32 mouse cellular contexts compared by ENCODE assay signal in genomic region chr2:112517218-112517617, GRCm38 (mm10). TPM values are rescaled to one million over a fixed set of nuclear protein-coding genes. Genes with fewer than 3 reads are reported as not detected.
"Had no signal": no experiment of that assay in that cellular context is flagged by ENCODE, and none has a peak within 500 bp of the region (broad histone marks: within the 10 kb centered on the region; RNA-seq: fewer than 3 reads in every experiment).

No protein-coding gene starts in this region.

- H3K4me3 ChIP-seq: heart, adult 2 months; heart, embryonic 13.5 days; heart, embryonic 15.5 days; hindbrain, embryonic 10.5 days; hindbrain, embryonic 12.5 days; intestine, embryonic 15.5 days; layer of hippocampus, adult 2 months; limb, embryonic 13.5 days; limb, embryonic 15.5 days; liver, embryonic 13.5 days; liver, embryonic 15.5 days had no signal

- H3K27me3 ChIP-seq: heart, embryonic 13.5 days; heart, embryonic 15.5 days; hindbrain, embryonic 12.5 days; intestine, embryonic 15.5 days; limb, embryonic 13.5 days; limb, embryonic 15.5 days; liver, embryonic 13.5 days; liver, embryonic 15.5 days had no signal

- H3K4me1 ChIP-seq: heart, embryonic 13.5 days; heart, embryonic 15.5 days; hindbrain, embryonic 10.5 days; hindbrain, embryonic 12.5 days; intestine, embryonic 15.5 days; limb, embryonic 13.5 days; limb, embryonic 15.5 days; liver, embryonic 15.5 days had no signal

- H3K9me3 ChIP-seq: heart, embryonic 13.5 days; heart, embryonic 15.5 days; hindbrain, embryonic 10.5 days; intestine, embryonic 15.5 days; limb, embryonic 13.5 days; limb, embryonic 15.5 days; liver, embryonic 13.5 days; liver, embryonic 15.5 days had no signal

- H3K27ac ChIP-seq: heart, adult 2 months; heart, embryonic 13.5 days; heart, embryonic 15.5 days; hindbrain, embryonic 10.5 days; hindbrain, embryonic 12.5 days; hindbrain, embryonic 14.5 days; intestine, embryonic 15.5 days; layer of hippocampus, adult 2 months; limb, embryonic 13.5 days; limb, embryonic 15.5 days; liver, embryonic 13.5 days; liver, embryonic 15.5 days had no signal

- H3K36me3 ChIP-seq: heart, embryonic 15.5 days; hindbrain, embryonic 10.5 days; intestine, embryonic 15.5 days; limb, embryonic 15.5 days had no signal

- ATAC-seq: hindbrain, embryonic 16.5 days; intestine, embryonic 15.5 days; intestine, postnatal 0 days; liver, postnatal 0 days had no signal

- DNase-seq: gastrocnemius, postnatal 14 days; heart, adult 2 months; heart, postnatal 14 days; heart, postnatal 4 days; kidney, adult 18-20 months; kidney, adult 8-10 months; kidney, postnatal 10 days; kidney, postnatal 25 days; kidney, postnatal 4 days; layer of hippocampus, postnatal 36 days; left cerebral cortex, postnatal 4 days; liver, embryonic 13.5 days; liver, postnatal 0 days had no signal

- H3K9ac ChIP-seq: heart, embryonic 13.5 days; heart, embryonic 15.5 days; hindbrain, embryonic 12.5 days; hindbrain, embryonic 14.5 days; intestine, embryonic 15.5 days; limb, embryonic 13.5 days; limb, embryonic 15.5 days; liver, embryonic 13.5 days; liver, embryonic 15.5 days; liver, postnatal 0 days had no signal

- H3K4me2 ChIP-seq: heart, embryonic 11.5 days; heart, embryonic 13.5 days; heart, embryonic 15.5 days; hindbrain, embryonic 12.5 days; hindbrain, embryonic 14.5 days; intestine, embryonic 15.5 days; limb, embryonic 13.5 days; limb, embryonic 15.5 days; liver, embryonic 13.5 days; liver, embryonic 15.5 days had no signal

RNA-seq across cellular contexts. Expression of gene Chrm5, which starts 36.6 kb away (rescaled TPM):
- total RNA-seq: gastrocnemius, adult 18-20 months; gastrocnemius, adult 8-10 months; gastrocnemius, postnatal 14 days; gastrocnemius, postnatal 4 days; granulocyte monocyte progenitor cell, adult 5-6 weeks; heart, adult 2 months; heart, postnatal 14 days; heart, postnatal 4 days; liver, adult 2 months had no signal
- polyA plus RNA-seq: heart, adult 2 months; heart, embryonic 11.5 days; heart, embryonic 13.5 days; heart, embryonic 15.5 days; heart, postnatal 0 days; hindbrain, embryonic 10.5 days; intestine, postnatal 0 days; limb, embryonic 13.5 days; liver, adult 2 months; liver, embryonic 13.5 days; liver, embryonic 15.5 days; liver, postnatal 0 days had no signal
